Mouse (Mus musculus): ENCODE data around the gene Fktn. TPM values are rescaled to one million over a fixed set of nuclear protein-coding genes. Genes with fewer than 3 reads are reported as not detected.
"Not testable (repeated sequence)": the region's sequence is repeated elsewhere in the genome, so short reads cannot be mapped to it uniquely, and the experiment has no call there.

Gene Fktn
- polyA plus RNA-seq, 1 experiment from 2014 or later: 19.2 TPM

GRCm38 (mm10) chr4:53799753-53800152 lies 86.0 kb downstream of the Fktn start:
- Histone ChIP-seq H3K4me2 (ENCODE audit: low read depth) (no peak overlapping the region), H3K36me3 (ENCODE audit: control insufficient read depth, insufficient read depth, low read length) (no peaks in the 10 kb centered on the region), H3K9ac (ENCODE audit: low read length) (no peak overlapping the region), H3K27ac (ENCODE audit: low read depth, low read length) (no peak overlapping the region), H3K9me3 (ENCODE audit: control insufficient read depth, low read length) (peaks cover 3% of the 10 kb centered on the region; the same call in 1 of the 2 replicates), H3K27me3 (ENCODE audit: control insufficient read depth, insufficient read depth, low read length) (no peaks in the 10 kb centered on the region), H3K4me3 (ENCODE audit: low read depth, low read length) (no peak overlapping the region), H3K4me1 (ENCODE audit: control insufficient read depth, insufficient read depth, low read length) (peaks cover 4% of the 10 kb centered on the region; the same call in 1 of the 2 replicates)
- WGBS: 59% methylated on average over 1 of the region's 1 CpGs
- DNase-seq (ENCODE audit: low spot score) (no peak), ATAC-seq (ENCODE audit: insufficient read depth, low FRiP score, low TSS enrichment) (no peak)

GRCm38 (mm10) chr4:53803674-53804073 lies 89.9 kb downstream of the Fktn start:
- DNase-seq (ENCODE audit: low spot score); H3K4me1 ChIP-seq (ENCODE audit: control insufficient read depth, insufficient read depth, low read length); H3K36me3 ChIP-seq (ENCODE audit: control insufficient read depth, insufficient read depth, low read length); ATAC-seq (ENCODE audit: insufficient read depth, low FRiP score, low TSS enrichment); H3K4me3 ChIP-seq (ENCODE audit: low read depth, low read length); H3K9me3 ChIP-seq (ENCODE audit: control insufficient read depth, low read length); H3K27ac ChIP-seq (ENCODE audit: low read depth, low read length); H3K27me3 ChIP-seq (ENCODE audit: control insufficient read depth, insufficient read depth, low read length); H3K9ac ChIP-seq (ENCODE audit: low read length); H3K4me2 ChIP-seq (ENCODE audit: low read depth): not testable (repeated sequence)
- WGBS: 95% methylated on average over 7 of the region's 8 CpGs

GRCm38 (mm10) chr4:53806428-53806827 lies 92.6 kb downstream of the Fktn start:
- DNase-seq (ENCODE audit: low spot score); H3K4me1 ChIP-seq (ENCODE audit: control insufficient read depth, insufficient read depth, low read length); H3K4me3 ChIP-seq (ENCODE audit: low read depth, low read length); ATAC-seq (ENCODE audit: insufficient read depth, low FRiP score, low TSS enrichment); H3K36me3 ChIP-seq (ENCODE audit: control insufficient read depth, insufficient read depth, low read length); H3K4me2 ChIP-seq (ENCODE audit: low read depth); H3K9me3 ChIP-seq (ENCODE audit: control insufficient read depth, low read length); H3K27ac ChIP-seq (ENCODE audit: low read depth, low read length); H3K9ac ChIP-seq (ENCODE audit: low read length); H3K27me3 ChIP-seq (ENCODE audit: control insufficient read depth, insufficient read depth, low read length): not testable (repeated sequence)
- 90% methylated on average over 6 of the region's 6 CpGs for WGBS

- no peak overlapping the region for H3K27ac ChIP-seq (ENCODE audit: low read depth, low read length)
- H3K4me3 ChIP-seq (ENCODE audit: low read depth, low read length): no peak overlapping the region
- no peaks in the 10 kb centered on the region for H3K36me3 ChIP-seq (ENCODE audit: control insufficient read depth, insufficient read depth, low read length)
- no peaks in the 10 kb centered on the region for H3K9me3 ChIP-seq (ENCODE audit: control insufficient read depth, low read length)
- ATAC-seq (ENCODE audit: insufficient read depth, low FRiP score, low TSS enrichment): no peak
- H3K9ac ChIP-seq (ENCODE audit: low read length): no peak overlapping the region
- no peaks in the 10 kb centered on the region for H3K27me3 ChIP-seq (ENCODE audit: control insufficient read depth, insufficient read depth, low read length)
- no peaks in the 10 kb centered on the region for H3K4me1 ChIP-seq (ENCODE audit: control insufficient read depth, insufficient read depth, low read length)
- DNase-seq (ENCODE audit: low spot score): no peak
- H3K4me2 ChIP-seq (ENCODE audit: low read depth): no peak overlapping the region
- 73% methylated on average over 5 of the region's 5 CpGs for WGBS
Measured at GRCm38 (mm10) chr4:53818320-53818719, 104.5 kb downstream of the Fktn start.

- Histone ChIP-seq H3K9me3 (ENCODE audit: control insufficient read depth, low read length) (no peaks in the 10 kb centered on the region), H3K4me1 (ENCODE audit: control insufficient read depth, insufficient read depth, low read length) (no peaks in the 10 kb centered on the region), H3K27me3 (ENCODE audit: control insufficient read depth, insufficient read depth, low read length) (no peaks in the 10 kb centered on the region), H3K27ac (ENCODE audit: low read depth, low read length) (no peak overlapping the region), H3K9ac (ENCODE audit: low read length) (no peak overlapping the region), H3K4me3 (ENCODE audit: low read depth, low read length) (no peak overlapping the region), H3K4me2 (ENCODE audit: low read depth) (no peak overlapping the region), H3K36me3 (ENCODE audit: control insufficient read depth, insufficient read depth, low read length) (no peaks in the 10 kb centered on the region)
- ATAC-seq (ENCODE audit: insufficient read depth, low FRiP score, low TSS enrichment) (no peak), DNase-seq (ENCODE audit: low spot score) (no peak)
- WGBS: 71% methylated on average over 6 of the region's 6 CpGs
Measured at GRCm38 (mm10) chr4:53823697-53824096, 109.9 kb downstream of the Fktn start.

GRCm38 (mm10) chr4:53824831-53825230 lies 111.0 kb downstream of the Fktn start:
- no peaks in the 10 kb centered on the region for H3K4me1 ChIP-seq (ENCODE audit: control insufficient read depth, insufficient read depth, low read length)
- WGBS: 70% methylated on average over 4 of the region's 4 CpGs
- H3K9me3 ChIP-seq (ENCODE audit: control insufficient read depth, low read length): no peaks in the 10 kb centered on the region
- no peaks in the 10 kb centered on the region for H3K27me3 ChIP-seq (ENCODE audit: control insufficient read depth, insufficient read depth, low read length)
- no peak for DNase-seq (ENCODE audit: low spot score)
- no peak for ATAC-seq (ENCODE audit: insufficient read depth, low FRiP score, low TSS enrichment)
- H3K4me3 ChIP-seq (ENCODE audit: low read depth, low read length): no peak overlapping the region
- H3K36me3 ChIP-seq (ENCODE audit: control insufficient read depth, insufficient read depth, low read length): no peaks in the 10 kb centered on the region
- H3K27ac ChIP-seq (ENCODE audit: low read depth, low read length): no peak overlapping the region
- no peak overlapping the region for H3K9ac ChIP-seq (ENCODE audit: low read length)
- H3K4me2 ChIP-seq (ENCODE audit: low read depth): no peak overlapping the region

- DNase-seq (ENCODE audit: low spot score) (peak; percentile 90), ATAC-seq (ENCODE audit: insufficient read depth, low FRiP score, low TSS enrichment) (peak; percentile 87)
- H3K27ac ChIP-seq (ENCODE audit: low read depth, low read length): no peak within 1 kb of the TSS
- H3K36me3 ChIP-seq (ENCODE audit: control insufficient read depth, insufficient read depth, low read length): no peaks in the 10 kb centered on the region
- peak within 1 kb of the TSS; percentile 54 for H3K4me2 ChIP-seq (ENCODE audit: low read depth)
- H3K4me1 ChIP-seq (ENCODE audit: control insufficient read depth, insufficient read depth, low read length): no peaks in the 10 kb centered on the region
- H3K27me3 ChIP-seq (ENCODE audit: control insufficient read depth, insufficient read depth, low read length): no peaks in the 10 kb centered on the region
- under 1% methylated on average over 53 of the region's 55 CpGs for WGBS
- H3K4me3 ChIP-seq (ENCODE audit: low read depth, low read length): peak within 1 kb of the TSS; percentile 56
- H3K9ac ChIP-seq (ENCODE audit: low read length): peak within 1 kb of the TSS; percentile 58
- no peaks in the 10 kb centered on the region for H3K9me3 ChIP-seq (ENCODE audit: control insufficient read depth, low read length)
Measured at GRCm38 (mm10) chr4:53825821-53826605, 112.2 kb downstream of the Fktn start, which contains the start of gene Tmem38b. Gene Tmem38b (plus strand): TSS chr4:53826045.

- DNase-seq (ENCODE audit: low spot score) (no peak), ATAC-seq (ENCODE audit: insufficient read depth, low FRiP score, low TSS enrichment) (no peak)
- Histone ChIP-seq H3K36me3 (ENCODE audit: control insufficient read depth, insufficient read depth, low read length) (no peaks in the 10 kb centered on the region), H3K4me1 (ENCODE audit: control insufficient read depth, insufficient read depth, low read length) (no peaks in the 10 kb centered on the region), H3K27ac (ENCODE audit: low read depth, low read length) (no peak overlapping the region), H3K9ac (ENCODE audit: low read length) (no peak overlapping the region), H3K4me2 (ENCODE audit: low read depth) (peak overlapping the region; percentile 54), H3K9me3 (ENCODE audit: control insufficient read depth, low read length) (no peaks in the 10 kb centered on the region), H3K4me3 (ENCODE audit: low read depth, low read length) (peak overlapping the region; percentile 56), H3K27me3 (ENCODE audit: control insufficient read depth, insufficient read depth, low read length) (no peaks in the 10 kb centered on the region)
- 28% methylated on average over 11 of the region's 11 CpGs for WGBS
Measured at GRCm38 (mm10) chr4:53826641-53827248, 112.9 kb downstream of the Fktn start.

Data from neural tube, embryonic 11.5 days (tissue).